Mouse (Mus musculus) erythroblast, embryonic 14.5 days (primary cell): ENCODE results near the gene Magix.

Experiments used
- GATA1 ChIP-seq: IDR thresholded peaks from 2 replicates; pipeline ENCODE4 v1.6.1; 2012; ENCODE audit warnings: low read length, inconsistent platforms, mixed read lengths
- TAL1 ChIP-seq: IDR thresholded peaks from 3 replicates; pipeline ENCODE4 v1.6.1; 2012; ENCODE audit warnings: low read length, inconsistent platforms, mixed read lengths

DNA sequence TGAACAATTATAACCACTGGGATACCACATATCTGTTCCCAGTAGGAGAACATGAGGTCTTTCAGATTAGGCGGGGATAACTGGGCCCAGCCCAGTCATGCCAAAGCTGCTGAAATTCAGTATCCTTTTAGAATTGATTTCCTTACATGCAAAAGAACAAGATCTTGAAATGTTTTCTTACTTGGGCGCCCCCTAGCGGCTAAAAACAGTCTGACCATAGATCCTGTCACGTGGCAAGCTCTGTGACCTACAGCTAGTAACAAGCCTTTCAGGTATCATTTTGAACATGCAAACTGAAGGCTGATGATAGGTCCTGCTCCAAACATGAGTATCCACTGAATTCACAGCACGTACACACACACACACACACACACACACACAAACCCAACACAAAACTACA lies 35.7 kb downstream of the Magix start:
- TF ChIP-seq GATA1 (no peak), TAL1 (no peak)
